Mouse (Mus musculus): ENCODE data around the gene Myrfl.

The Myrfl gene

DNA sequence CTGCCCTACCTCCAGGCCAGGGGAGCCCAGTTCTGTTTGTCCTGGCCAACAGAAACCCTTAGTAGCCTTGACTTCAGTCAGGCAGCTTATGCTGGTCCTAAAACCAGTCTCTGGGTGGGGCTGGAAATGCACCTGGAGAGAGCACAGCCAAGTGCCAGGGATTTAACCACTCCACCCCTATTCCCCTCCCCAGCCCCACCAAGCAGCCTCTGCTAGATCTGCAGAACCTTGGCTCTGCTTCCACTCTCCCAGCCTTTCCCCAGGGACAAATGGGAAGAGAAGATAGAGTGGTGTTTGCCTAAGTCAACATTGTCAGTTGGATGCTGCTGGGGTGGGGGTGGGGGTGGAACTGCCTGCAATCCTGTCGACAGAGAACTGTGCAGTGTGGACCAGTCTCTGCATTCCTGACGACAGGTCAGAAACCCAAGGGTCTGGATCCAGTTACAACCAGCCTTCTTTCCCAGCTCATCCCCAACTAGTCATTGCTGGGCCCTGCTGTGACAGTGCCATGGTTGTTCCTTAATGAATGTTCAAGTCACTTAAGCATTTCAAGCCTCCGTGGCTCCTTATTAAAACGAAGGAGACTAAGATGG lies 135.1 kb downstream of the Myrfl start:
- in situ Hi-C loops (cut with MboI; ENCODE audit: low sequenced_read_pairs): no loop called here

DNA sequence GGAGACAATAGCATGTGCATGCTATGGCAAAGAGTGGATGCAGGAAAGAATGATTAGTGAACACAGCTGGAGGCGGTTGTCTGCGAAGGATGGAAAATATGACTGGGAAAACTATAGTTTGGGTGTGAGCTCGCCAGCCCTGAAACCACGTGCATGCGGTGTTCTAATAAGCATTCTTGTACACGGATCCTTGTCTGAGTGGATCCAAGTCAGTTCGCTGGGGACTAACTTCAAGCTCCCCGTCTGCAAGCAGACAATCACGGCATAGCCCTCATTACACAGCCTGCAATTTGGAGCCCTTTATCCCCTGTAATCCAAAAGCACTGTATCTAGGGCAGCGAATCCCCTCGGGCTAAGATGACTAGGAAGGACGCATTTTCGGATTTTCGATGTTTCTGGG lies 136.2 kb downstream of the Myrfl start:
- in situ Hi-C loops (cut with MboI; ENCODE audit: low sequenced_read_pairs): no loop called here

DNA sequence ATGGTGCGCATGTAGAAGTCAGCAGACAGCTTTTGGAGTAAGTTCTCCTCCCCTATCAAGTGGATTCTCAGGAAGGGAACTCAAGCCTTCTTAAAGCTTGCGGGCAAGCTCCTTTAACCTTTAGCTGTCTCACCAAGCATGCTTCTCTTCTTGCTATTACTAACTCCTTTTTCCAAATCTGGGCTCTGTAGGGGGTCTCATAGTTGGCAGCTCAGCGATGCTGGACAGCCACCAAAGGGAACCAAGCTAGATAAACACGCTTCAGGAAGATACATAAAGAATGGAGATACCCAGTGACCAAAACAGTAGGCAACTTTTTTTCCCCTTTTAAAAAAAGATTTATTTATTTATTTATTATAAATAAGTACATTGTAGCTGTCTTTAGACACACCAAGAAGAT lies 136.9 kb downstream of the Myrfl start:
- in situ Hi-C loops (cut with MboI; ENCODE audit: low sequenced_read_pairs): no loop called here

DNA sequence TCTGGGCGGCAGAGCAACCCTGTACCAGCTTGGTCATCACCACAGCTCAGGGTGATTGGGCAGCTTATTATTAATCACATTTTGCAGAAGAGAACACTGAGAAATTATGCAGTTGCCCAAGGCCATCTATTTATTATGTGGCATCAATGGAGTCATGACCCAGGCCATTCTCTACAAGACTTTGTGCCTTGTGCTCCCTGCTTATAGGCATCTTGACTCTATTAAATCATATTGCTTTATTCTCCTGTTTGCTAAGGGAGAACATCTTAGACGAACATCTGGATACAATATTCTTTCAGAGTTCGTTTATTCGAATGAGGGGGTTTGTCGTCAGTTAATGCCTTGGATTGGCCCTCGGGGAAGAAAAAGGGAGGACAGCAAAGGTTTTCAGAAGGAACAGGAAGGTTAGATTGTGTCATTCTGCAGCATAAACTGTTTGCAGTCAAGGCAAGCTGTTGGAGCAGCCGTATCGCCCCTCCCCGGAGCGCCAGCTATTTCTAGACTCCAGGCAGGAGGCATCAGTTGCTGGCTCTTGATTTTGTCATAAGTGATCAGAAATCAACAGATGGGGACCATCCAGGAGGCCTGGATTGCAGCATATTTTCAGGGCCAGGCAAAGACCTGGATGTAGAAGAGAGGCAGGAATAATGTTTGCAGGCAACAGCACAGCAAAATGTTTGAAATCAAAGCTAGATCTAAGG lies 140.7 kb downstream of the Myrfl start:
- in situ Hi-C loops (cut with MboI; ENCODE audit: low sequenced_read_pairs): no loop called here

DNA sequence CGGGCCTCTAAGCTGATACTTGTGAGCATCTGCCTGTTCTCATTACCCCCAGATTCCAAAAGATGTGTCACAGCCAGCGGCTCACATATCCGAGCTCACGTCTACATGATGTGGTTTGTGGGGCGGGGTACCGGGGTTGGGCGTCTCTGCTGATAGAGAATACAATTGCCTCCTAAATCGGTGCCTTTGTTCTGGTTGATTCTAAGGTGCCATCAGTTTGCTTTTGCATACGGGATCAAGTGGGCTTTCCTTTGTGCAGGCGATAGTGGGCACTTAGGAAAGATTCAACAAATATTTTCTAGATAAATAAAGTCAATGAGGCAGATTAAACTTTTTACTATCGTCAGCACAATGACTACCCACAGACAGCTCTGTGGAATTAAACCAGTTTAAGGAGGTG lies 141.8 kb downstream of the Myrfl start:
- in situ Hi-C loops (cut with MboI; ENCODE audit: low sequenced_read_pairs): no loop called here

DNA sequence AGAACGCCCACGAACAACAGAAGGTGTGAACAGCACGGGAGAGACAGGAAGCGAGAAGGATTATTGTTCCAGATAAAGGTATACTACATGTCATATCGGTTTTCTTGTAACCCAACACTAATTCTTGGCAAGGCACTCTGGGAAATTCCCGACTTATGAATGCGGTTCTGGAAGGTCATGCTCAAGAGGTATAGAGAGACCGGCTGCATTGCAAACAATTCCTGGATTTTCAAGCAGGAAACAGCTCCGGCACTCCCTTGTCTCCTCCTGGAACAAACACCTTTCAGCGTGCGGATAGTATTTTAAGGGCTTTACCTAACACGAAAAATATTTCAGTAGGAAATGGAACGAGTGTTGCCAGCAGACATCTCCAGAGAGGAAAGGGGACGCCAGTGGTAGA lies 145.8 kb downstream of the Myrfl start:
- in situ Hi-C loops (cut with MboI; ENCODE audit: low sequenced_read_pairs): no loop called here

DNA sequence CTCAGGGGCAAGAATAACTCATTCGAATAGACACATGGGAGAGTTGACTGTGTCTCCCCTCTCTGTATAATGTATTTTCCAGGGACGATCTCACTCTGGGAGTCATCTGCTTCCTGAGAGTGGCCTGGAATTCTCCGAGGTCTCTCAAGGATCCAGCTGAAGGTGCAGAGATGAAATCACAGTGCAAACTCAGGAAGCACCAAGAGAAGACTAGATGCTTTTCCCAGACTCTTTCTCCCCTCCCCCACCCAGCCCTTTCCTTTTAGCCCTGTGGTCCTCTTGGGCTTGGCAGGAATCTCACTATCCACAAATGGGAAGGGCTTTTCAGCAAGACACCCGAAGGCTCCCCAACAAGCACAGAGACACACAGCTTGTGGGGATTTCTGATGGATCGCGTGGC lies 146.7 kb downstream of the Myrfl start:
- in situ Hi-C loops (cut with MboI; ENCODE audit: low sequenced_read_pairs): no loop called here

DNA sequence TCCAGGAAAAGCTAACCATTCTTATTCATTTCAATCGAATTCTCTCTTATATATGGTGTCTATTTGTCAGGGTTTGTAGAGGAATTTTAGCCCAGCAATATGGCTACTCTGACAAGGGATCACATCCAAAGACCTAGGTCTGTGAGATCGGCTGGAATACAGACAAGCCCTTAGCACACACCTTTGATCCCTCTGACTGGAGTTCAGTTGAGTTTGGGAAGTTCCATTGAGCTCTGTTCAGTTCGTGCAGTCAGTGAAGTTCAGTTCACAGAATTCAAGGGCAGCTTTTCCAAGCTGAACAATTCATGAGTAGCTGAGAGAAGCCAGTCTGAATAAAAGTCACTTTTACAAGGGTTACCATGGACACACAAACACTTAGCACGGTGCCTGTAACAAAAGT lies 148.0 kb downstream of the Myrfl start:
- in situ Hi-C loops (cut with MboI; ENCODE audit: low sequenced_read_pairs): no loop called here

DNA sequence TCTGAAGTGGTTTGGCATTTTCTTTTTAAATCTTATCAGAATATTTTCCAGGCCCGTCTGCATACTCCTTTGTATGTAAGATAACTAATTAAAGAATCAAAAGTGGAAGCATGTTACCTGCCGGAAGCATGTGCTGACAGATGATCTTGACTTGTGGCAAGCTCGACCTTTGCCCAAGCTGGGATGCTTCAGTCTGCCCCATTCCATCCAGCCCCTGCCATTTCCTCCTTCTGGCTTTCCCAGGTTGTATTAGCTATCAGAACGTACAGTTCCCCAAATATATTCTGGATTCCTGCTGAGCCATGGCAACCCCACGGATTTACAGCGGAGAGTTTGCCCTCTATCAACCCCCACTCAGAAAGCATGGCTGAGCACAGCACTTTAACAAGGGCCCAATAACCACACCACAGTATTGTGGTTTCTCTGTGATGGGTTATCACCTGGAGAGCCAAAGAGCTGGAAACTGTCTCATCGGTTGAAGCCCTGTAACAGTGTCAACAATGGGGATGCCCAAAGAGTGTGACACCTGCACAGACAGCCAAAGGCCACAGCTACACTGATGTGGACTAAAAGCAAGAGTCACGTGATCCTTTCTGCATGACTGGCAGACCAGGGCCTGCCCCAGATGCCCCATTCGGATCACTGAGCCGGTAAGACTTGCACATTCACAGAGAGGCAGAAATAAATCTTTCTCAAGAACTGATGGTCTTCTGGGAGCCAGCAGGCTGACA lies 150.3 kb downstream of the Myrfl start:
- in situ Hi-C loops (cut with MboI; ENCODE audit: low sequenced_read_pairs): no loop called here

DNA sequence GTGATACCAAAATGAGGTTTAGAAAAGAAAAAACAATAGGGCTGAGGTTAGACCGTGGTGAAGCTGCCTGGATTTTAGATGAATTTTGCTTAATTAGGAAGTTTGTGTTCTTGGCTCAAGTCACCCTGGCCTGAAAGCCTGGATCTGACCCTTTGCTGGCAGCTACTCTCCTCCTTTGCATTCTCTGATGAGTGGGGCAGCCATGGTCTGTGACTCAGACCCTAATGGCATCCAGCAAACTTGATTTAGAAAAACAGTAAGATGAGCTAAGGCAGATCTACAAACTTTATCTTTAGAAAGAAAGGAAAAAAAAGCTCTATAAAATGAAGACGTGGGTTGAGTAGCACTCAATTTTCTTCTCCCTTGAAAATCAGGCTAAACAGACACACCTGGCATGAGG lies 154.0 kb downstream of the Myrfl start:
- in situ Hi-C loops (cut with MboI; ENCODE audit: low sequenced_read_pairs): no loop called here

DNA sequence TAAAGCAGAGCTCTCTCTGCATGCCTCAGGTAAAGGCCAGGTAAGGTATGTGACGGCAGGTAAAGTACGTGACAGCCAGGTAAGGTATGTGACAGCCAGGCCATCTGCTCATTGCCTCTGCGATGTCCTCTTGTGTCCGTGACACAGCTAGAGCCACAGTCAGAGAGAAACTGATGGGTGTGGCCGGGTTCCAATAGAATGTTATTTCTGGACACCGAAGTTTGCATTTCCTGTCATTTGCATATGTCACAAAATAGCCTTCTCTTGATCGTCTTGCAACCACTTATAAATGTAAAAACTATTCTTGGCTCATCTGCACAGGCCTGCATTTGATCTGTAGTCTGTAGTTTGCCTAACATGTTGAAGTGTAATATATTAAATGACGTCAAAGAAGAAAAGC lies 154.5 kb downstream of the Myrfl start:
- in situ Hi-C loops (cut with MboI; ENCODE audit: low sequenced_read_pairs): no loop called here

DNA sequence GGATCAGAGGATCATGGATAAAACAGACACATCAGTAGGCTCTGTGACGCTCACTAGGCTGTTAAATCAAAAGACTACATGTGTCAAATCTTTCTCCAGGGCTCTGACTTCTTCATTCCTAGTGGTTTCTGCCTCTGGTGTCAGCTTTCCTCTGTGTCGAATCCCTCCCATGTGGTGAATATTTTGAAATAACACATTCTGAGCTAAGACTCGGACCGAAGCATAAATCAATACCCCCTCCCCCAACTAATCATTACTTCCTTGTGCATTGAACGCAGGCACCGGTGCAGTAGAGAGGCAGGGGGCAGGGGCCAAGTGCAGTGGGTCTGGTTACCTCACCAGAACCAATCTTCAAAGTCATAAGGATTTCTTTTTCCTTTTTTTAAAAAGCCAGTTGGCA lies 155.4 kb downstream of the Myrfl start:
- in situ Hi-C loops (cut with MboI; ENCODE audit: low sequenced_read_pairs): no loop called here

DNA sequence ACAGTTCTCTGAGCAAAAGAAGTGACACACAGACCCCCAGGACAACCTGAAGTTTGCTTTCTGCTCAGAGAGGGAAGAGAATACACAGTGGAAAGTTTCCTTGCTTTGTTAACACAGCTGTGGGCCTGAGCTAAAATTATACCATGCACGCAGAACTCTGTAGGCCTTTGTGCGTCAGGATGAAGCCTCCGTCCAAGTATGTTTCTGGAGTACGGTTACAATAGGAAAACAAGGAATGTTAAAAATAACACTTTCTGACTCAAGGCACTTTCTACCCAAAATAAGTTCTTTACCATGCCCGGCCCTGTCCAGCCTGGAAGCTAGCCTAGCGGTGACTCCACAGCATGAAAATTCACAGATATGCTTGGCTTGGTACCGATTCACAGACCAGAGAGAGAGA lies 156.6 kb downstream of the Myrfl start:
- in situ Hi-C loops (cut with MboI; ENCODE audit: low sequenced_read_pairs): no loop called here

DNA sequence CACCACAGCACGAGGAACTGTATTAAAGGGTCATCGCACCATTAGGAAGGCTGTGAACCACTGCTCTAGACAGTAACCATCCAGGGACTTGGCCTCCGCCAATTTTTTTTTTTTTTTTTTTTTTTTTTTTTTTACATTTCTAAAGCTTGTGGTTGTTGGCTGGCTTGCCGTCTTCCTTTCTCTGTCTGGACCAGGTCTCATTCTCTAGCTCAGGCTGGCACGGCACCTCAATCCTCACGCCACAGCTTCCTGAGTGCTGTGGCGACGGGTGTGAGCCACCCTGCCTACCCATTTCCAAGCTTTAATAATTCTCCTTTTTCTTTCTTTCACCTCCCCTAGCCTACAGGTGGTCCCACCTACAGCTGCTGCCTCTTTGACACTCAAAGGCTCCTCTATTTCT lies 158.2 kb downstream of the Myrfl start:
- in situ Hi-C loops (cut with MboI; ENCODE audit: low sequenced_read_pairs): no loop called here

DNA sequence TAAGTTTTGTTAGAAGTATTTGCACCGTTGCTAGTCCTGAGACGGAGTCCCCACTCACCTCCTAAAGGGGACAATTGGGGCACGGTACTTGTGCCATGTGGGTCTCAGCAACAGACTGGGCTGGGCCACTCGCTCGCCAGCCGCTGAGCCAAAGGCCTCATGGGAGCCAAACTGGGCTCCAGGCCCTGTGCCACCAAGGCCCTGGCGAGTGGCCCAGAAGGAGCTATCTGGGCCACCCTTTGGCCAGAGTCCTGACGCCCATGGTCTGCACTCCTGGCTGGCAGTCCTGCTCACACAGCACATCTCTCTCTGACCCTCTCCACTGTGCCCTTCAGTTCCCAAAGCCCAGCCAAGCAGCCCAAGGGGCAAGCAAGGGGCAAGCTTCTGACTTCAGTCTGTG lies 161.1 kb downstream of the Myrfl start:
- in situ Hi-C loops (cut with MboI; ENCODE audit: low sequenced_read_pairs): no loop called here

DNA sequence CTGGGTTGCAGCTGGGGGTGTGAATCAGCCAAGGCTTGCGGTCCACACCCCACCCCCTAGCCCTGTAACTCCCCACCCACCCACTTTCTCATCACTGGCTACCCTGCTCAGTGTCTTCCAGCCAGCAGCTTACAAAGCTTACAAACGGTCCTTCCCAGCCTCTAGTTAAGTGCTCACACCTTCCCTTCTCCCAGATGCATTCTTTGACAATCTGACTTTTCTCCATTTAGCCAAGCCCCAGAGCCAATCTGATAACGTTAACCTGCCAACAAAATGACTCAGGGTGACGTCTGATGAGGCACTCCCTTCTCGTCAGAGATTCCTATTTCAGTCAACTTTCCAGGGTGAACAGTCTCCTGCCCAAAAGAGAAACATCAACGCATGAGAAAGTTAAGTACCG lies 163.1 kb downstream of the Myrfl start:
- in situ Hi-C loops (cut with MboI; ENCODE audit: low sequenced_read_pairs): no loop called here

DNA sequence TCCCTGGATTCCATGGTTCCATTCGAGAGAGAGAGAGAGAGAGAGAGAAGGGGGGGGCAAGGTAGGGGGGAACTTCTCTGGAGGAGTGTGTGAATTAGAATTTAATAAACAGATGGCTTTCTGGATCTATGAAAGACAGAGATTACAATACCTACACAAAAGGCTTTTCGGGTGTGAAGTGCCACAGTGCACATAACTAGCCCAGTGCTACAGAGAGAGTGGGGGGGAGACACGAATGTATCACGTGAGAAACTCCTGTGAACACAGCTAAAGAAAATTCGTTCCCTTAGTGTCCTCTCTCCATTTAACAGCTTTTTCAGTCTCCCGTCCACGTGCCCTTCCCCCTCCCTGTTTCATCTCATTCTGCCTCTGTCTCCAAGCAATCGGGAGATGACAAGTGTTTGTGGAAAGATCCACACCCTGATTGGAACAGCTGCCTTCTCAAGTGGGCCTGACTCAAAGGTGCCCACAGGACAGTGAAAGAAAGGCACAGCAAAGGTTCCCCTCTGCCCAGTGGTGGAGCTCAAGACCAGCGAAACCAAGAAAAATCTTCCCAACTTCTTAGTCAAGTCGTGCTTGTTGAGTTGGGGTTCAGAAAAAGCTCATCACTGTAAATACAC lies 166.6 kb downstream of the Myrfl start:
- in situ Hi-C loops (cut with MboI; ENCODE audit: low sequenced_read_pairs): no loop called here

DNA sequence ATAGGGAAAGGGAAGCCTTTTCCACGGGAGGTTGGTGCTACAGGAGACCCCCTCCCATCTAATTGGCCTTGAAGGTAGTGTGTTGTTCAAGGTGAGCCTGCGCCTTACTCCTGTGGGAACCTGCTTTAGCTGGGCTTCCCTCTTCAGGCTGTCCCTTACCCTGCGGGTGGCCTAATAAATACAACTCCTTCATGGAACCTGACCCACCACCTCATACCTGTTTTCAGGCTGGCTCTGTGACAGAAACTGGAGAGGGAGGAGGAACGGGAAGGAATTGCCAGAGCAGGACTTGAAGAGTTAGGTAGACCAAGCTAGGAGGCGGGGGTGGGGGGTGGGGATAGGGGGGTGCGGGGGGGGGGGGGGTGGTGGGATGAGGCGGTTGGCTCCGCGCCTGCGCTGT lies 167.9 kb downstream of the Myrfl start:
- in situ Hi-C loops (cut with MboI; ENCODE audit: low sequenced_read_pairs): no loop called here

DNA sequence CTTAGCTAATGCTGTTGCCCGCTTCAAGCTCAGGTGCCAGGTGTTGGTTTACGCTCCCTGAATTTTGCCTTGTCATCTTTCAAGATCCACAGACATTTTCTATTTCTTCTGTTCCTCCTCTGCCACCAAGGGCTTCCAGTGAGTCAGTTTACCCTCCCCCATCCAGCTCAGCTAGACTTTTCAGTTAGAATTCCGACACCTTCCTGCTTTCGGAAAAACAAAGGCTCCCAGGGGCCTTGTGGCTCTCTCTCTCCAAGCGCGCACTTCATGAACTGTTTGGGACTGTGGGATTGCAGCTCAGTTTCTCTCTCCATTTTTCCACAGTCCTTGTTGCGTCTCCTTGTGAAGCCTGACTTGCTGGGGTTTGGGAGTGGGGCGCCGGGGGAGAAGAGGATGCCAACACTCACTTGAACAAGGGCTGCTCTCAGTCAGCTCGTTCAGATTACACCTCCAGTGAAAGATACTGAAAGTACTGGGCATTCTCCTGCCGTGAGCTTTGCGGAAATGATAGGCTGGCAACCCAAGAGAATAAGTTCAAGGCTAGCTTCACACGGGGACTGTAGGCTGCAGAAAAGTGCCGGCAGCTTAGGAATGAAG lies 168.9 kb downstream of the Myrfl start:
- in situ Hi-C loops (cut with MboI; ENCODE audit: low sequenced_read_pairs): no loop called here

Measured in CH12F3 (cell line).